8 mouse cellular contexts compared by ENCODE assay signal in the genomic region with DNA sequence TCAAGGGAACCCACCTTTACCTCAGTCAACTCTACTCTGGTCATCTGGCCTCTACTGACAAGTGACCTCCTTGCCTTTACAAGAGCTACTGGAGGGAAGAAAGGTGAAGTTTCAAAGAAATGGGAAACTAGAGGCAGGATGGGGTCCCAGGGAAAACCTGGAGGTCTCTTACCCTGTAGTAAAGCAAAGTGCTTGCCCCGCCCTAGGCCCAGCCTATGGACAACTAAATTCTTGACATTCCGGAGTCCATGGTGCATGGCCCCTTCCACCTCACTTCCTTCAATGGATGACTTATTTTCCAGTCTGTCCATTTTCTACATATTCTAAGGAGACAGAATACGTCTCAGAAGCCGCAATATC. TPM values are rescaled to one million over a fixed set of nuclear protein-coding genes. Genes with fewer than 3 reads are reported as not detected.
DNase-seq lines count a peak whose midpoint lies in the region; ATAC-seq lines count a peak whose summit lies in the region.

No protein-coding gene starts in this region.

- peak overlapping the region; percentile 22 for H3K9ac ChIP-seq in intestine, embryonic 16.5 days (ENCODE audit: low read depth, low read length)
- peak overlapping the region; percentile 93 for H3K9ac ChIP-seq in lung, embryonic 16.5 days (ENCODE audit: low read length)

- peak overlapping the region; percentile 99 for H3K27ac ChIP-seq in heart, embryonic 10.5 days
- peak overlapping the region; percentile 59 for H3K27ac ChIP-seq in embryonic facial prominence, embryonic 10.5 days (replicated peaks)
- peak overlapping the region; percentile 84 for H3K27ac ChIP-seq in intestine, embryonic 16.5 days (ENCODE audit: low read length)
- H3K27ac ChIP-seq in lung, embryonic 16.5 days (ENCODE audit: low read length): peak overlapping the region; percentile 99

- H3K36me3 ChIP-seq in heart, embryonic 10.5 days: peaks cover 12% of the 10 kb centered on the region; the same call in 1 of the 2 replicates
- peaks cover 54% of the 10 kb centered on the region for H3K36me3 ChIP-seq in embryonic facial prominence, embryonic 10.5 days (replicated peaks)
- H3K36me3 ChIP-seq in intestine, embryonic 16.5 days (ENCODE audit: control insufficient read depth, insufficient read depth, low read length): no peaks in the 10 kb centered on the region
- no peaks in the 10 kb centered on the region for H3K36me3 ChIP-seq in lung, embryonic 16.5 days (ENCODE audit: control insufficient read depth, insufficient read depth, low read length)

- no peaks in the 10 kb centered on the region for H3K27me3 ChIP-seq in heart, embryonic 10.5 days (ENCODE audit: insufficient read depth, poor library complexity, severe bottlenecking)
- H3K27me3 ChIP-seq in embryonic facial prominence, embryonic 10.5 days (replicated peaks; ENCODE audit: low read depth, poor library complexity, severe bottlenecking): no peaks in the 10 kb centered on the region
- H3K27me3 ChIP-seq in intestine, embryonic 16.5 days (replicated peaks; ENCODE audit: control insufficient read depth, insufficient read depth, low read length): no peaks in the 10 kb centered on the region
- H3K27me3 ChIP-seq in lung, embryonic 16.5 days (ENCODE audit: control insufficient read depth, insufficient read depth, low read depth, low read length): no peaks in the 10 kb centered on the region

- 57% methylated on average over 4 of the region's 4 CpGs for WGBS in heart, embryonic 10.5 days
- 70% methylated on average over 4 of the region's 4 CpGs for WGBS in embryonic facial prominence, embryonic 10.5 days
- 59% methylated on average over 4 of the region's 4 CpGs for WGBS in intestine, embryonic 16.5 days
- 35% methylated on average over 4 of the region's 4 CpGs for WGBS in lung, embryonic 16.5 days

- peak overlapping the region; percentile 53 for H3K4me2 ChIP-seq in intestine, embryonic 16.5 days (ENCODE audit: low read depth, low read length)
- H3K4me2 ChIP-seq in lung, embryonic 16.5 days (ENCODE audit: low read depth, low read length): peak overlapping the region; percentile 76

- peaks cover 54% of the 10 kb centered on the region for H3K4me1 ChIP-seq in heart, embryonic 10.5 days
- peaks cover 58% of the 10 kb centered on the region for H3K4me1 ChIP-seq in embryonic facial prominence, embryonic 10.5 days
- peaks cover 49% of the 10 kb centered on the region for H3K4me1 ChIP-seq in intestine, embryonic 16.5 days (ENCODE audit: control insufficient read depth, insufficient read depth, low read length)
- H3K4me1 ChIP-seq in lung, embryonic 16.5 days (replicated peaks; ENCODE audit: control insufficient read depth, insufficient read depth, low read length): peaks cover 32% of the 10 kb centered on the region

- DNase-seq in heart, embryonic 10.5 days (ENCODE audit: low spot score): no peak
- no peak for DNase-seq in heart, postnatal 25 days (ENCODE audit: low spot score)
- no peak for DNase-seq in embryonic facial prominence, embryonic 10.5 days (ENCODE audit: low spot score)
- no peak for DNase-seq in adrenal gland, adult 2 months

- H3K4me3 ChIP-seq in heart, embryonic 10.5 days: peak overlapping the region; percentile 79
- H3K4me3 ChIP-seq in embryonic facial prominence, embryonic 10.5 days: peak overlapping the region; percentile 72
- peak overlapping the region; percentile 82 for H3K4me3 ChIP-seq in intestine, embryonic 16.5 days (ENCODE audit: low read length)
- peak overlapping the region; percentile 74 for H3K4me3 ChIP-seq in lung, embryonic 16.5 days (ENCODE audit: low read length)

- intact Hi-C loops in heart, postnatal 25 days (cut with DNase I): no loop called here

- no peak for ATAC-seq in intestine, embryonic 16.5 days
- ATAC-seq in lung, embryonic 16.5 days (ENCODE audit: low read depth): no peak
- no peak for ATAC-seq in frontal cortex, adult (ENCODE audit: low TSS enrichment)
- ATAC-seq in granulocyte monocyte progenitor cell, adult 5-6 weeks (replicated peaks; ENCODE audit: poor library complexity, severe bottlenecking): no peak

- H3K9me3 ChIP-seq in heart, embryonic 10.5 days: no peaks in the 10 kb centered on the region
- no peaks in the 10 kb centered on the region for H3K9me3 ChIP-seq in embryonic facial prominence, embryonic 10.5 days
- H3K9me3 ChIP-seq in intestine, embryonic 16.5 days (ENCODE audit: control insufficient read depth, low read length): no peaks in the 10 kb centered on the region
- no peaks in the 10 kb centered on the region for H3K9me3 ChIP-seq in lung, embryonic 16.5 days (ENCODE audit: control insufficient read depth, low read length)

RNA-seq across cellular contexts. Expression of gene Bcl2l1, which starts 3.5 kb away (rescaled TPM):
- 72.8 and 76.2 TPM in 2 replicates for polyA plus RNA-seq in heart, embryonic 10.5 days (2016; fragmentation: Nextera tagmentation; extraction: Ambion mirVana)
- total RNA-seq in heart, postnatal 25 days (2021): 10 to 100 TPM; 58.6 to 59.0 TPM
- polyA plus RNA-seq in embryonic facial prominence, embryonic 10.5 days (2016; fragmentation: Nextera tagmentation; extraction: Ambion mirVana): 102 and 106 TPM in 2 replicates
- 65.8 and 66.8 TPM in 2 replicates for polyA plus RNA-seq in intestine, embryonic 16.5 days (2015; fragmentation: Nextera tagmentation; extraction: Ambion mirVana)
- polyA plus RNA-seq in lung, embryonic 16.5 days (2015; fragmentation: Nextera tagmentation; extraction: Ambion mirVana): 120 and 121 TPM in 2 replicates
- total RNA-seq in adrenal gland, adult 2 months (2021): 10 to 100 TPM; 54.3 to 79.7 TPM
- polyA plus RNA-seq in adrenal gland, adult 2 months (2012; rRNA removed): 42.4 and 43.8 TPM in 2 replicates
- 13.2 and 27.8 TPM in 2 replicates for total RNA-seq in granulocyte monocyte progenitor cell, adult 5-6 weeks (2014; fragmentation: Nextera tagmentation)
- total RNA-seq in granulocyte monocyte progenitor cell, adult 5-6 weeks (2017): 10.3 and 25.2 TPM in 2 replicates

RNA-seq across cellular contexts. Expression of gene Tpx2, which starts 19.8 kb away (rescaled TPM):
- 74.7 and 97.0 TPM in 2 replicates for polyA plus RNA-seq in heart, embryonic 10.5 days (2016; fragmentation: Nextera tagmentation; extraction: Ambion mirVana)
- total RNA-seq in heart, postnatal 25 days (2021): 1 to 10 TPM; 1.5 to 1.6 TPM
- polyA plus RNA-seq in embryonic facial prominence, embryonic 10.5 days (2016; fragmentation: Nextera tagmentation; extraction: Ambion mirVana): 144 and 151 TPM in 2 replicates
- 45.7 and 51.5 TPM in 2 replicates for polyA plus RNA-seq in intestine, embryonic 16.5 days (2015; fragmentation: Nextera tagmentation; extraction: Ambion mirVana)
- 85.8 and 101 TPM in 2 replicates for polyA plus RNA-seq in lung, embryonic 16.5 days (2015; fragmentation: Nextera tagmentation; extraction: Ambion mirVana)
- total RNA-seq in adrenal gland, adult 2 months (2021): 1 to 10 TPM; 2.0 to 4.2 TPM
- polyA plus RNA-seq in adrenal gland, adult 2 months (2012; rRNA removed): 0.18 and 0.40 TPM in 2 replicates
- 51.4 and 56.0 TPM in 2 replicates for total RNA-seq in granulocyte monocyte progenitor cell, adult 5-6 weeks (2014; fragmentation: Nextera tagmentation)
- 96.9 and 105 TPM in 2 replicates for total RNA-seq in granulocyte monocyte progenitor cell, adult 5-6 weeks (2017)

Comparison
In these comparisons a context has a peak if more than half of its experiments do, and no peak if none do; other contexts are left out.
1. RNA of gene Tpx2, which starts 19.8 kb away (polyA plus RNA-seq): 144 to 151 TPM in embryonic facial prominence, embryonic 10.5 days, 85.8 to 101 TPM in lung, embryonic 16.5 days, 74.7 to 97.0 TPM in heart, embryonic 10.5 days and 45.7 to 51.5 TPM in intestine, embryonic 16.5 days; 0.18 to 0.40 TPM in adrenal gland, adult 2 months; every median in the first group is over 10 times any median in the second.
2. Peak in every context shown above with its lines, with median percentiles within 50 percentile points of each other: H3K27ac ChIP-seq and H3K4me3 ChIP-seq.